Mouse (Mus musculus): ENCODE measurements around the gene Kif13a.

Gene Kif13a

GRCm38 (mm10) chr13:46727038-46727836 lies 202.4 kb downstream of the Kif13a start:
- peak; percentile 76 for DNase-seq (ENCODE audit: low read depth)

- DNase-seq (ENCODE audit: low read depth) = peak; percentile 62
Observed at GRCm38 (mm10) chr13:46726288-46727037, 203.2 kb downstream of the Kif13a start.

DNA sequence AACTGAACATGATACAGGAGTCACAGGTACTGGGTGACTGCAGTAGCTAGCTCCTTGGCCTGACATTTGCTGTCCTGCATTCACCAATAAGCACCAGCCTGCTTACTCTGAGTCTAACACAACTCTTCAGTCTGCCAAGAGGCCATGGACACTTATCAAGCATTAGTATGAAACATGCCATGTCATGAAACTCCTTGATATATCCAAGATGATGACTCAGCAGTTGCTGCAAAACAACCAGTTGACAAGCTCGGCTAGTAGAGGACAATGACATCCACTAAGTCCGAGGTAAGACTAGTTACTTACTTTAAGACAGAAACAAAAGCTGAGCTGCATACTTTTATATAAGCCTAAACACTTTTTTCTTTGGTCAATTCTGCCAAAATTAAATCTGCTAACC lies 204.4 kb downstream of the Kif13a start:
- DNase-seq (ENCODE audit: low read depth) = peak; percentile 80

DNA sequence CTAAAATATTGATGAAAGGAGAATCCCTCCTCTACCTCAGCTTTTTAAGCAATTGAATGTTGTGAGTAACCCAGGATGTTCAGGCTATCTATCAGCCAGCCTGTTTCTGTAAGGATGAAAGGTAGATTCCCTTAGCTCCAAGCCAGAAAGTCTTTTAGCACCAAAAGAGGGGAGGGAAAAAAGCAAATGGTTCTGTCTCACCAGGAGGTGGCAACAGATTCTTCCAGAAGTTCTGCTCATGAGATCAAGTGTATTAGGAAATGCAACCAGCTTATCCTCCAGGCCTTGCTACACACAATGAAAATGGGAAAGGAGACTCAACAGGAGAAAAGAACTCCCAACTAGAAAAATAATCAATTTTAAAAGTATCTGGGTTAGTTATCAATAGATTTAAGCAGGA lies 205.3 kb downstream of the Kif13a start:
- peak; percentile 68 for DNase-seq (ENCODE audit: low read depth)

- no peak for DNase-seq (ENCODE audit: low read depth)
Observed at GRCm38 (mm10) chr13:46721009-46721408, 208.7 kb downstream of the Kif13a start.

DNA sequence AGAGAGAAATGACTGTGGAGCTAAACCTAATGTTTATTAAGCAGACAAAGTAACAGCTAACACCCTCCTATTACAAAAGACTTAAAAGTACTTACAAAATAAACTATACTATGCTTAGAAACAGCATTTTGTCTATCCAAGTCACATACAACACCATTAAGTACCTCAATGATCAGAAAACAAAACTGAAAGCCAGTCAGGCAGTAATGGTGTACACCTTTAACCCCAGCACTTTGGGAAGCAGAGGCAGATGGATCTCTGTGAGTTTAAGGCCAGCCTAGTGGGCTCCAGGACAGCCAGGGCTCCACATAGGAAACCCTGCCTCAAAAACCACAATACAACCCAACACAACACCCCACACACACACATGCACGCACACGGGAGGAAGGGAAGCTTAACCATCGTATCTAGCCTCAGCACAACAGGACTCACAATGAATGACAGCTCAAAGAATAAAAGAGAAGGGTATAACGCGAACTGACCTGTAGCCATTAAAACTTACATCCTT lies 210.7 kb downstream of the Kif13a start:
- no peak for DNase-seq (ENCODE audit: low read depth)

DNA sequence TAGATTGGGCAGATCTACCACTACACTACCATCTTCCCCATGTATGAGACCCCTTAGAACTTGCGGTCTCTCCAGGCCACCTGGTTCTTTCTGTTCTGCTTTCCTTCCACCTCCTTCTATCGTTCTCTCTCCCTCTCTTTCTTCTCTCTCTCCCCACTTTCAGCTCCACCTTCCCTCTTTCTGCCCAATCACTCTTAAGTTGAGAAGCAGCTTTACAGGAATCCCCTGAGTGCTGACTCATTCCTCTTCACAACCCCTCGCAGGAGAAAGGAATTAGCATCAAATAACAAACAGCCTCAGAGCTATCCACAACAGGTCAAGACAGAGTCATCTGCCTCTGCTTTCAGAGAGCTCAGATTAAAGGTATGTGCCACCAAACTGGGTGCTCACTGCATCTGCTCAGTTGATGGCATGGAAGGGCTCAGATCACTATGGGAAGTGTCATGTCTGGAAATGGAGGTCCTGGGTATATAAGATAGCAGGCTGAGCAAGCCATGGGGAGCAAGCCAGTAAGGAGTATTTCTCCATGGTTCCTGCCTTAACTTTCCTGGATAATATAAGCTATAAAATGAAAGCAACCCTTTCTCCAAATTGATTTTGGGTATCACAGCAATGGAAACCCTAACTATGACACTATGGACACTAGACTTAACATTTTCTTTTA lies 213.6 kb downstream of the Kif13a start:
- peak; percentile 80 for DNase-seq (ENCODE audit: low read depth)

- DNase-seq (ENCODE audit: low read depth) = no peak
Observed at GRCm38 (mm10) chr13:46713486-46713885, 216.2 kb downstream of the Kif13a start.

GRCm38 (mm10) chr13:46703138-46703537 lies 226.5 kb downstream of the Kif13a start:
- DNase-seq (ENCODE audit: low read depth) = peak; percentile 46

- no peak for DNase-seq (ENCODE audit: low read depth)
Observed at GRCm38 (mm10) chr13:46701486-46701885, 228.2 kb downstream of the Kif13a start.

GRCm38 (mm10) chr13:46699372-46699771 lies 230.3 kb downstream of the Kif13a start:
- no peak for DNase-seq (ENCODE audit: low read depth)

All from 416B (cell line).